Comparison of ENCODE assay signal across 17 mouse cellular contexts in genomic region chr3:84705224-84705623, GRCm38 (mm10).
"Had no signal": no experiment of that assay in that cellular context is flagged by ENCODE, and none has a peak within 500 bp of the region (broad histone marks: within the 10 kb centered on the region; RNA-seq: fewer than 3 reads in every experiment).

No protein-coding gene starts in this region.

- H3K4me2 ChIP-seq: lung, embryonic 14.5 days; midbrain, embryonic 12.5 days; neural tube, embryonic 12.5 days had no signal

- H3K9ac ChIP-seq: lung, embryonic 14.5 days; midbrain, embryonic 12.5 days; neural tube, embryonic 12.5 days had no signal

- H3K36me3 ChIP-seq: midbrain, embryonic 10.5 days; midbrain, embryonic 12.5 days; neural tube, embryonic 12.5 days had no signal

- DNase-seq: lung, adult 18-20 months; lung, embryonic 14.5 days; lung, postnatal 10 days; lung, postnatal 4 days; midbrain, embryonic 14.5 days; retina, postnatal 1 day; right cerebral cortex, adult 18-20 months; right cerebral cortex, postnatal 25 days; right cerebral cortex, postnatal 4 days; spleen, adult 18-20 months; thymus, adult 18-20 months; thymus, postnatal 14 days; thymus, postnatal 36 days had no signal

- ATAC-seq: midbrain, embryonic 16.5 days had no signal

- H3K27ac ChIP-seq: midbrain, embryonic 10.5 days; midbrain, embryonic 12.5 days; neural tube, embryonic 12.5 days had no signal

- H3K4me3 ChIP-seq: midbrain, embryonic 10.5 days; midbrain, embryonic 12.5 days; neural tube, embryonic 12.5 days had no signal

- H3K27me3 ChIP-seq: midbrain, embryonic 12.5 days; neural tube, embryonic 12.5 days had no signal
